Mouse (Mus musculus): ENCODE data around the gene Clec16a. TPM values are rescaled to one million over a fixed set of nuclear protein-coding genes. Genes with fewer than 3 reads are reported as not detected.

The Clec16a gene
- 32.5 and 35.0 TPM in 2 replicates for polyA plus RNA-seq (2015; fragmentation: Nextera tagmentation; extraction: Ambion mirVana)

- TF ChIP-seq CTCF (IDR thresholded peaks at IDR 0.05; ENCODE audit: low read depth) = no peak
- Histone ChIP-seq H3K9me3 (replicated peaks; ENCODE audit: low read length) (no peaks in the 10 kb centered on the region), H3K9ac (ENCODE audit: low read depth, low read length) (peak within 1 kb of the TSS; percentile 82), H3K27me3 (ENCODE audit: insufficient read depth, low read length) (no peaks in the 10 kb centered on the region), H3K27ac (peak within 1 kb of the TSS; percentile 74), H3K36me3 (ENCODE audit: insufficient read depth, low read length) (no peaks in the 10 kb centered on the region), H3K4me1 (replicated peaks; ENCODE audit: insufficient read depth, low read length) (peaks cover 27% of the 10 kb centered on the region; the same call in 1 of the 2 replicates), H3K4me3 (replicated peaks; ENCODE audit: low read depth, low read length) (peak within 1 kb of the TSS; percentile 89), H3K4me2 (ENCODE audit: low read length) (peak within 1 kb of the TSS; percentile 68)
- WGBS = under 1% methylated on average over 58 of the region's 58 CpGs
- DNase-seq (ENCODE audit: low spot score) (peak; percentile 98), ATAC-seq (replicated peaks; ENCODE audit: low FRiP score, low read depth) (peak; percentile 92)
These were observed at the start of gene Clec16a for GRCm38 (mm10) chr16:10544995-10545622. TSS of gene Clec16a (plus strand) at chr16:10545339.

DNA sequence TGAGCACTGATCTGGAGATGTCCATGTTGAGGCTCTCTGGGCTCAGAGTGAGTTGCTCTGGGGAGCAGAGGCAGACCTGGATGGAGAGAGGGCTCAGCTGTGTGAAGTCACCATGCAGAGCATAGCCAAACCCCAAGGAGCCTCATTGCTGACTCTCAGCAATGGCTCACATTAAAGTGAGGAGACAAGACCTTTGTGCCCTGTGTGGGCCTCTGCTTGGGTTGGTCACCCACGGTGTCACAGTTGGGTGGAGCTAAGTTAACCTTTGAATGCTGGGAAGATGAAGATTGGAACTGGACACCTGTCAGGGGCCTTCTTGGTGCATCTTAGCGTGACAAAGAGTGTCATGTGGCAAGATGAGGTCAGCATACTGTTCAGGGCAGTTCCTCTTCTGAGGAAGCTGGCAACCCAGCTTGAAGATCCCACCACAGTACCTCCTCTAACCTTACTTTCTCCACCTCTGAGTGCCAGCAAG is 49.3 kb upstream of the Clec16a start:
- H3K9me3 ChIP-seq (replicated peaks; ENCODE audit: low read length) = no peaks in the 10 kb centered on the region
- H3K27me3 ChIP-seq (ENCODE audit: insufficient read depth, low read length) = no peaks in the 10 kb centered on the region
- no peaks in the 10 kb centered on the region; the same call in 1 of the 2 replicates for H3K4me1 ChIP-seq (replicated peaks; ENCODE audit: insufficient read depth, low read length)
- WGBS = 40% methylated on average over 2 of the region's 2 CpGs
- DNase-seq (ENCODE audit: low spot score) = peak; percentile 46
- H3K4me3 ChIP-seq (replicated peaks; ENCODE audit: low read depth, low read length) = no peak overlapping the region
- ATAC-seq (replicated peaks; ENCODE audit: low FRiP score, low read depth) = peak; percentile 92
- TF ChIP-seq CTCF (IDR thresholded peaks at IDR 0.05; ENCODE audit: low read depth) = no peak
- H3K27ac ChIP-seq = peak overlapping the region; percentile 71
- H3K36me3 ChIP-seq (ENCODE audit: insufficient read depth, low read length) = no peaks in the 10 kb centered on the region
- no peak overlapping the region for H3K4me2 ChIP-seq (ENCODE audit: low read length)
- H3K9ac ChIP-seq (ENCODE audit: low read depth, low read length) = no peak overlapping the region

DNA sequence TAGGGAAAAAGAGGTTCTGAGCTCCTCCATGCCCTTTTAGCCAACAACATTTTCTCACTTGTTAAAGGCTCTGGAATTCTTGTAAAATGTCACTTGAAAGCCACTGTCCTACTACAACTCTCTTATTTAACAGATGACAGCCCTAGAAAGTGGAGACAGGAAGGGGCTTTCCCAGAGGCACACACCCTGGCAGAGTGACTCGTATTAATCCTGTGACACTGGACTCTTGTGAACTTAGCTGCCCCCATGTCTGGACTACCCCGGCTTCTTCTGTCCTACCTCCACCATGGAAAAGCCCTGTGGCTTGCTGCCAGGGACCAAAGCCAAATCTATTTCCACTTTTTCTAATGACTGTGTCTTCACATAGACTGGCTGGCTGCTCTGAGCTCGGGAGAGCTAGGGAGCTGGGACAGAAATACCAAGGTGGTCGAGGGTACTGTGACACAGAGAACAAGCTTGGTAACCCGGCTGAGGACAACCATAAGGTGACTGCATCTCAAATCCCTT is 47.0 kb upstream of the Clec16a start:
- Histone ChIP-seq H3K9me3 (replicated peaks; ENCODE audit: low read length) (no peaks in the 10 kb centered on the region), H3K9ac (ENCODE audit: low read depth, low read length) (no peak overlapping the region), H3K36me3 (ENCODE audit: insufficient read depth, low read length) (no peaks in the 10 kb centered on the region), H3K4me3 (replicated peaks; ENCODE audit: low read depth, low read length) (no peak overlapping the region), H3K27ac (no peak overlapping the region), H3K27me3 (ENCODE audit: insufficient read depth, low read length) (no peaks in the 10 kb centered on the region), H3K4me2 (ENCODE audit: low read length) (no peak overlapping the region), H3K4me1 (replicated peaks; ENCODE audit: insufficient read depth, low read length) (no peaks in the 10 kb centered on the region; the same call in 1 of the 2 replicates)
- ATAC-seq (replicated peaks; ENCODE audit: low FRiP score, low read depth) (no peak), DNase-seq (ENCODE audit: low spot score) (no peak)
- TF ChIP-seq CTCF (IDR thresholded peaks at IDR 0.05; ENCODE audit: low read depth) = no peak
- WGBS = 55% methylated on average over 5 of the region's 5 CpGs

DNA sequence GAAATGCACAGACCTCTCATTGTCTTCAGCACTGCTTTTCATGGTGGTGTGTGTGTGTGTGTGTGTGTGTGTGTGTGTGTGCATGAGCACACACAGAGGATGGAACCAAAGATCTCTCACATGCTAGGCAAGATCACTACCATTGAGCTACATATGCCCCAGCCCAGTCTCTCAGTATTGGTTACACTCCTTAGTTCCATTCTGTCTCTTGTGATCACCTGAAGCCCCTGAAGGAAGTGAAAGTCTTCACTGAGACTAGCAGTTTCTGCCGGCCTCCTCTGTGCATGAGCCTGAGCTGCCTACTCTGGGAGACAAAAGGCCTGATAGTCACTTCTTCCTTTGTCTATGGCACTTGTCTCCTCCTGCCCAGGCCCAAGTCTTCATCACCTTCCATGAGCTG is 46.0 kb upstream of the Clec16a start:
- no peaks in the 10 kb centered on the region for H3K9me3 ChIP-seq (replicated peaks; ENCODE audit: low read length)
- TF ChIP-seq CTCF (IDR thresholded peaks at IDR 0.05; ENCODE audit: low read depth) = no peak
- no peak for DNase-seq (ENCODE audit: low spot score)
- ATAC-seq (replicated peaks; ENCODE audit: low FRiP score, low read depth) = no peak
- H3K9ac ChIP-seq (ENCODE audit: low read depth, low read length) = no peak overlapping the region
- H3K4me1 ChIP-seq (replicated peaks; ENCODE audit: insufficient read depth, low read length) = no peaks in the 10 kb centered on the region; the same call in 1 of the 2 replicates
- no peaks in the 10 kb centered on the region for H3K27me3 ChIP-seq (ENCODE audit: insufficient read depth, low read length)
- H3K27ac ChIP-seq = no peak overlapping the region
- no peaks in the 10 kb centered on the region for H3K36me3 ChIP-seq (ENCODE audit: insufficient read depth, low read length)
- WGBS = 80% methylated on average over 1 of the region's 1 CpGs
- no peak overlapping the region for H3K4me3 ChIP-seq (replicated peaks; ENCODE audit: low read depth, low read length)
- H3K4me2 ChIP-seq (ENCODE audit: low read length) = no peak overlapping the region

GRCm38 (mm10) chr16:10501865-10502264 is 43.3 kb upstream of the Clec16a start:
- Histone ChIP-seq H3K4me3 (replicated peaks; ENCODE audit: low read depth, low read length) (no peak overlapping the region), H3K27ac (no peak overlapping the region), H3K36me3 (ENCODE audit: insufficient read depth, low read length) (no peaks in the 10 kb centered on the region), H3K9ac (ENCODE audit: low read depth, low read length) (no peak overlapping the region), H3K4me1 (replicated peaks; ENCODE audit: insufficient read depth, low read length) (no peaks in the 10 kb centered on the region), H3K9me3 (replicated peaks; ENCODE audit: low read length) (no peaks in the 10 kb centered on the region), H3K4me2 (ENCODE audit: low read length) (no peak overlapping the region), H3K27me3 (ENCODE audit: insufficient read depth, low read length) (no peaks in the 10 kb centered on the region)
- TF ChIP-seq CTCF (IDR thresholded peaks at IDR 0.05; ENCODE audit: low read depth) = no peak
- DNase-seq (ENCODE audit: low spot score) (peak; percentile 87), ATAC-seq (replicated peaks; ENCODE audit: low FRiP score, low read depth) (no peak)
- 11% methylated on average over 8 of the region's 8 CpGs for WGBS

- no peak overlapping the region for H3K4me3 ChIP-seq (replicated peaks; ENCODE audit: low read depth, low read length)
- WGBS = 61% methylated on average over 2 of the region's 2 CpGs
- no peaks in the 10 kb centered on the region for H3K4me1 ChIP-seq (replicated peaks; ENCODE audit: insufficient read depth, low read length)
- no peak for TF ChIP-seq CTCF (IDR thresholded peaks at IDR 0.05; ENCODE audit: low read depth)
- no peaks in the 10 kb centered on the region for H3K27me3 ChIP-seq (ENCODE audit: insufficient read depth, low read length)
- H3K9ac ChIP-seq (ENCODE audit: low read depth, low read length) = no peak overlapping the region
- DNase-seq (ENCODE audit: low spot score) = no peak
- H3K9me3 ChIP-seq (replicated peaks; ENCODE audit: low read length) = no peaks in the 10 kb centered on the region
- no peak for ATAC-seq (replicated peaks; ENCODE audit: low FRiP score, low read depth)
- no peak overlapping the region for H3K27ac ChIP-seq
- H3K36me3 ChIP-seq (ENCODE audit: insufficient read depth, low read length) = no peaks in the 10 kb centered on the region
- no peak overlapping the region for H3K4me2 ChIP-seq (ENCODE audit: low read length)
These were observed 42.1 kb upstream of the Clec16a start for GRCm38 (mm10) chr16:10503058-10503457.

Data from kidney, postnatal 0 days (tissue).